Mouse (Mus musculus) stomach, embryonic 15.5 days (tissue): ENCODE results near the gene Srsf5. TPM values are rescaled to one million over a fixed set of nuclear protein-coding genes. Genes with fewer than 3 reads are reported as not detected.

Source experiments
- polyA plus RNA-seq: library from polyadenylated mRNA; unstranded; fragments of >200 nt; fragmentation: Nextera tagmentation; extraction: Ambion mirVana; gene quantifications from 2 replicates; pipeline ENCODE4 v1.2.1, GENCODE M21; 2015

Srsf5 gene
- polyA plus RNA-seq, 1 experiment from 2014 or later = 586 TPM

Other genes with a start within 250 kb of the Srsf5 start
- gene Ccdc177, start 184.8 kb upstream of the Srsf5 start, polyA plus RNA-seq = 0.17 and 0.18 TPM in 2 replicates
- 17.5 and 19.2 TPM in 2 replicates for gene Susd6, start 155.0 kb upstream of the Srsf5 start, polyA plus RNA-seq
- gene Slc10a1, start 23.2 kb downstream of the Srsf5 start, polyA plus RNA-seq = 0.83 and 1.3 TPM in 2 replicates
- gene Smoc1, start 81.3 kb downstream of the Srsf5 start, polyA plus RNA-seq = 8.4 and 12.3 TPM in 2 replicates